Mouse (Mus musculus) MEL (cell line): ENCODE measurements around the gene Dact1. TPM values are rescaled to one million over a fixed set of nuclear protein-coding genes. Genes with fewer than 3 reads are reported as not detected.

Experiments used
- DNase-seq: peaks from one replicate; pipeline ENCODE4 v3.0.0; 2011; ENCODE audit warnings: low read depth, low spot score
- H3K27ac ChIP-seq: 2 replicates; pipeline ENCODE4 v1.5.1; 2012; ENCODE audit warnings: low read depth, mild to moderate bottlenecking, control low read depth, low read length, moderate library complexity; ENCODE audit not compliant: control insufficient read depth
- H3K27me3 ChIP-seq, 2 experiments: fragments of 150-350 bp in 1 of 2; sonication (generic) in 1 of 2; 2 replicates each; pipeline ENCODE4 v1.6.1; 2012; ENCODE audit warnings: low read length in 2 of 2, mild to moderate bottlenecking in 2 of 2, improper control_type of control experiment in 1 of 2, moderate library complexity in 1 of 2; ENCODE audit not compliant: insufficient read depth in 2 of 2, control insufficient read depth in 1 of 2
- H3K36me3 ChIP-seq, 2 experiments: 2 replicates each; pipeline ENCODE4 v1.6.1; 2012 to 2014; ENCODE audit warnings: low read length in 2 of 2, improper control_type of control experiment in 1 of 2, inconsistent platforms in 1 of 2, mild to moderate bottlenecking in 1 of 2; ENCODE audit not compliant: insufficient read depth in 2 of 2, control insufficient read depth in 1 of 2
- H3K4me1 ChIP-seq, 2 experiments: fragments of 150-350 bp in 1 of 2; sonication (generic) in 1 of 2; 2 replicates each; pipeline ENCODE4 v1.6.1; 2012; ENCODE audit warnings: low read length in 2 of 2, improper control_type of control experiment in 1 of 2, mild to moderate bottlenecking in 1 of 2; ENCODE audit not compliant: insufficient read depth in 2 of 2, control insufficient read depth in 1 of 2
- H3K4me3 ChIP-seq, 2 experiments: fragments of 150-350 bp in 1 of 2; sonication (generic) in 1 of 2; 2 replicates each; pipeline ENCODE4 v1.5.1; 2012; ENCODE audit warnings: low read depth in 2 of 2, low read length in 2 of 2, mild to moderate bottlenecking in 2 of 2, moderate library complexity in 2 of 2, control low read depth in 1 of 2, improper control_type of control experiment in 1 of 2; ENCODE audit not compliant: control insufficient read depth in 1 of 2, insufficient read depth in 1 of 2
- H3K79me2 ChIP-seq: 2 replicates; pipeline ENCODE4 v1.6.1; 2012; ENCODE audit warnings: mild to moderate bottlenecking, low read length, moderate library complexity; ENCODE audit not compliant: control insufficient read depth, poor library complexity, insufficient read depth
- H3K9ac ChIP-seq: 2 replicates; pipeline ENCODE4 v1.6.1; 2012; ENCODE audit warnings: low read depth, mild to moderate bottlenecking, control low read depth, low read length, moderate library complexity; ENCODE audit not compliant: control insufficient read depth, poor library complexity, severe bottlenecking
- H3K9me3 ChIP-seq: fragments of 150-350 bp; sonication (generic); replicated peaks from 2 replicates; pipeline ENCODE4 v1.6.1; 2012; ENCODE audit warnings: mild to moderate bottlenecking, low read length, improper control_type of control experiment, moderate library complexity; ENCODE audit not compliant: insufficient read depth
- BHLHE40 ChIP-seq: IDR thresholded peaks from 2 replicates; pipeline ENCODE4 v1.6.1; 2012; ENCODE audit warnings: low read depth, mild to moderate bottlenecking, inconsistent platforms, low read length, improper control_type of control experiment, borderline replicate concordance
- CTCF ChIP-seq, 3 experiments: IDR thresholded peaks in 2 of 3; conservative IDR thresholded peaks in 1 of 3; 2 replicates each; pipeline ENCODE4 v1.5.1; 2011 to 2012; ENCODE audit warnings: low read length in 3 of 3, low read depth in 2 of 3, mild to moderate bottlenecking in 2 of 3, improper control_type of control experiment in 1 of 3, inconsistent platforms in 1 of 3, mixed read lengths in 1 of 3, moderate library complexity in 1 of 3; ENCODE audit not compliant: control insufficient read depth in 1 of 3, insufficient read depth in 1 of 3, poor library complexity in 1 of 3, severe bottlenecking in 1 of 3
- EP300 ChIP-seq, 2 experiments: IDR thresholded peaks; 2 replicates each; pipeline ENCODE4 v1.6.1; 2011; ENCODE audit warnings: improper control_type of control experiment in 2 of 2, low read length in 2 of 2, low read depth in 1 of 2, mild to moderate bottlenecking in 1 of 2
- ETS1 ChIP-seq: IDR thresholded peaks from 2 replicates; pipeline ENCODE4 v1.6.1; 2012; ENCODE audit warnings: low read depth, mild to moderate bottlenecking, inconsistent platforms, low read length, improper control_type of control experiment, moderate library complexity
- GATA1 ChIP-seq: IDR thresholded peaks from 2 replicates; pipeline ENCODE4 v1.6.1; 2011; ENCODE audit warnings: low read depth, low read length, improper control_type of control experiment
- JUND ChIP-seq: IDR thresholded peaks from 2 replicates; pipeline ENCODE4 v1.6.1; 2011; ENCODE audit warnings: low read depth, mild to moderate bottlenecking, improper control_type of control experiment, low read length
- MEF2A ChIP-seq: IDR thresholded peaks from 2 replicates; pipeline ENCODE4 v1.6.1; 2014; ENCODE audit warnings: low read depth, mild to moderate bottlenecking, inconsistent platforms, low read length, improper control_type of control experiment; ENCODE audit not compliant: poor library complexity, insufficient replicate concordance, severe bottlenecking; ENCODE audit errors: extremely low read depth
- MYB ChIP-seq: IDR thresholded peaks from 2 replicates; pipeline ENCODE4 v1.6.1; 2011; ENCODE audit warnings: mild to moderate bottlenecking, low read depth, low read length, improper control_type of control experiment
- MYC ChIP-seq: IDR thresholded peaks from 2 replicates; pipeline ENCODE4 v1.6.1; 2011; ENCODE audit warnings: low read depth, mild to moderate bottlenecking, low read length, improper control_type of control experiment, moderate library complexity
- NELFE ChIP-seq: IDR thresholded peaks from 2 replicates; pipeline ENCODE4 v1.6.1; 2011; ENCODE audit warnings: low read depth, low read length, improper control_type of control experiment
- RCOR1 ChIP-seq: IDR thresholded peaks from 2 replicates; pipeline ENCODE4 v1.6.1; 2012; ENCODE audit warnings: low read depth, mild to moderate bottlenecking, inconsistent platforms, low read length, improper control_type of control experiment
- SIN3A ChIP-seq: IDR thresholded peaks from 2 replicates; pipeline ENCODE4 v1.6.1; 2012; ENCODE audit warnings: low read length, improper control_type of control experiment, inconsistent platforms
- SMC3 ChIP-seq: IDR thresholded peaks from 2 replicates; pipeline ENCODE4 v1.6.1; 2011; ENCODE audit warnings: low read depth, low read length, improper control_type of control experiment
- TAL1 ChIP-seq: IDR thresholded peaks from 2 replicates; pipeline ENCODE4 v1.6.1; 2012; ENCODE audit warnings: mild to moderate bottlenecking, inconsistent platforms, low read length, moderate library complexity, mixed read lengths
- TCF12 ChIP-seq: IDR thresholded peaks from 2 replicates; pipeline ENCODE4 v1.6.1; 2014; ENCODE audit warnings: low read depth, mild to moderate bottlenecking, inconsistent platforms, low read length, improper control_type of control experiment, moderate library complexity
- UBTF ChIP-seq: IDR thresholded peaks from 2 replicates; pipeline ENCODE4 v1.6.1; 2012; ENCODE audit warnings: low read depth, mild to moderate bottlenecking, inconsistent platforms, low read length, improper control_type of control experiment, moderate library complexity, borderline replicate concordance; ENCODE audit not compliant: insufficient read depth
- ZKSCAN1 ChIP-seq: IDR thresholded peaks from 2 replicates; pipeline ENCODE4 v1.6.1; 2012; ENCODE audit warnings: low read depth, mild to moderate bottlenecking, inconsistent platforms, low read length, improper control_type of control experiment, moderate library complexity
- ZNF384 ChIP-seq: IDR thresholded peaks from 2 replicates; pipeline ENCODE4 v1.6.1; 2012; ENCODE audit warnings: low read depth, mild to moderate bottlenecking, inconsistent platforms, low read length, improper control_type of control experiment
- polyA plus RNA-seq, 2 experiments: library from polyadenylated mRNA; stranded (reverse) in 1 of 2; unstranded in 1 of 2; fragments of >175 nt in 1 of 2; fragments of >200 nt in 1 of 2; gene quantifications; 2 replicates each; pipeline versions ENCODE4 v1.2.1 to v1.2.4; 2012; ENCODE audit warnings: low replicate concordance in 2 of 2, low read depth in 1 of 2; ENCODE audit not compliant: insufficient read length in 2 of 2, insufficient read depth in 1 of 2, missing spikeins in 1 of 2
- total RNA-seq: library from RNA; depleted of rRNA; stranded (reverse); fragments of 300-350 nt; gene quantifications from 2 replicates; pipeline ENCODE4 v1.2.3, GENCODE M21; 2012

Gene Dact1
- total and polyA plus RNA-seq, 3 experiments: 0.06 TPM; not detected in 2

GRCm38 (mm10) chr12:71362425-71362824 lies 52.7 kb downstream of the Dact1 start:
- TF ChIP-seq BHLHE40 (no peak), SIN3A (no peak), TAL1 (no peak), MYC (no peak), EP300 (IDR thresholded peaks at IDR 0.05; ENCODE audit: low read depth in 1 of 2, low read length in 2 of 2) (no peak), MEF2A (no peak), CTCF (IDR thresholded peaks at IDR 0.05 in 2 of 3, conservative IDR thresholded peaks at IDR 0.05 in 1 of 3; ENCODE audit: control insufficient read depth in 1 of 3, insufficient read depth in 1 of 3, low read depth in 2 of 3, low read length in 3 of 3, poor library complexity in 1 of 3, severe bottlenecking in 1 of 3) (no peak), GATA1 (no peak), TCF12 (no peak), ZKSCAN1 (no peak), UBTF (no peak), MYB (no peak), NELFE (no peak), ETS1 (no peak), RCOR1 (no peak), SMC3 (no peak)
- DNase-seq: no peak
- H3K9me3 ChIP-seq: no peaks in the 10 kb centered on the region
- no peaks in the 10 kb centered on the region for H3K79me2 ChIP-seq
- H3K4me1 ChIP-seq: no peaks in the 10 kb centered on the region
- H3K27me3 ChIP-seq: no peaks in the 10 kb centered on the region
- H3K9ac ChIP-seq: no peak overlapping the region
- no peaks in the 10 kb centered on the region for H3K36me3 ChIP-seq
- no peak overlapping the region for H3K4me3 ChIP-seq
- H3K27ac ChIP-seq: no peak overlapping the region

DNA sequence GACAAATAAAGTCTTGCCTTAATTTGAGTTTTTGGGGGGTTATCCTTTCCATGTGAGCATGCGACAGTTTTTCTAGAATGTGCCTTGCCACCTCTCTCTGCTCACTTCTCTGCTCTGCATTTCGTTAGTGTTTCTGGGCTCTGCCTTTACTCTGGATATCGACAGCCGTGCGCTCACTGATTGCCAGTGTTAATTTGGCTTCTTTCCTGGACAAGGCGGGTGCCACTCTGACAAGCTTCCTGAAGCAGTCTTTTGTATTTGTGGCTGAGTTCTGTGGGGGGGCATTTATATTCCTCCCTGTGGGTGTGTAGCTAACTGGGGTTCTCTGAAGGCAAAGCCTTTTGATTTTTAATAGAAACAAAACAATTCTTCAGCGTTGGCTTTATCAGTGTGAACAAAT lies 54.4 kb downstream of the Dact1 start:
- H3K4me1 ChIP-seq: no peaks in the 10 kb centered on the region
- H3K79me2 ChIP-seq: no peaks in the 10 kb centered on the region
- TF ChIP-seq MYB (no peak), TAL1 (no peak), JUND (no peak), ZNF384 (no peak)
- DNase-seq: no peak
- H3K9me3 ChIP-seq: no peaks in the 10 kb centered on the region
- H3K4me3 ChIP-seq: no peak overlapping the region
- no peaks in the 10 kb centered on the region for H3K36me3 ChIP-seq
- no peak overlapping the region for H3K9ac ChIP-seq
- no peaks in the 10 kb centered on the region for H3K27me3 ChIP-seq
- no peak overlapping the region for H3K27ac ChIP-seq
